Mouse (Mus musculus) brain, embryonic 14.5 days (tissue): ENCODE data around the gene Ifnar2. TPM values are rescaled to one million over a fixed set of nuclear protein-coding genes. Genes with fewer than 3 reads are reported as not detected.

Experiments
- DNase-seq: peaks from one replicate; pipeline ENCODE4 v3.0.0-alpha.2; 2011; ENCODE audit warnings: low read depth
- CTCF ChIP-seq: fragments of 200-500 bp; IDR thresholded peaks from 2 replicates; pipeline ENCODE4 v1.5.1; 2012; ENCODE audit warnings: inconsistent platforms, mild to moderate bottlenecking, moderate library complexity, borderline replicate concordance; ENCODE audit not compliant: insufficient read depth, insufficient read length; ENCODE audit errors: extremely low read depth
- POLR2A ChIP-seq: fragments of 200-500 bp; IDR thresholded peaks from 2 replicates; pipeline ENCODE4 v1.6.1; 2012; ENCODE audit warnings: mild to moderate bottlenecking, inconsistent platforms, borderline replicate concordance; ENCODE audit not compliant: poor library complexity, insufficient read depth, insufficient read length, severe bottlenecking; ENCODE audit errors: extremely low read depth
- polyA plus RNA-seq: library from polyadenylated mRNA; depleted of rRNA; stranded (reverse); fragments of >200 nt; gene quantifications from 2 replicates; pipeline ENCODE4 v1.2.3, GENCODE M21; 2012

Ifnar2 gene
- polyA plus RNA-seq, 1 experiment = 24.1 TPM

GRCm38 (mm10) chr16:91381606-91382005 lies 9.0 kb downstream of the Ifnar2 start:
- TF ChIP-seq CTCF (no peak), POLR2A (no peak)
- no peak for DNase-seq

GRCm38 (mm10) chr16:91382261-91382790 lies 9.7 kb downstream of the Ifnar2 start:
- no peak for TF ChIP-seq CTCF
- no peak for TF ChIP-seq POLR2A
- DNase-seq = no peak

- TF ChIP-seq POLR2A = no peak
- TF ChIP-seq CTCF = no peak
- no peak for DNase-seq
These were observed 11.6 kb downstream of the Ifnar2 start for GRCm38 (mm10) chr16:91384221-91384620.

GRCm38 (mm10) chr16:91385621-91386020 lies 13.0 kb downstream of the Ifnar2 start:
- DNase-seq = no peak
- TF ChIP-seq POLR2A = no peak
- no peak for TF ChIP-seq CTCF

- no peak for TF ChIP-seq CTCF
- no peak for DNase-seq
These were observed 14.0 kb downstream of the Ifnar2 start for GRCm38 (mm10) chr16:91386419-91387120.

- no peak for DNase-seq
- TF ChIP-seq CTCF = no peak
- no peak for TF ChIP-seq POLR2A
These were observed 14.5 kb downstream of the Ifnar2 start for GRCm38 (mm10) chr16:91387121-91387486.

GRCm38 (mm10) chr16:91390100-91390499 lies 17.5 kb downstream of the Ifnar2 start:
- TF ChIP-seq CTCF = peak; percentile 57; the same call in 1 of the 2 replicates
- no peak for TF ChIP-seq POLR2A
- peak; percentile 51 for DNase-seq

GRCm38 (mm10) chr16:91391421-91391820 lies 18.8 kb downstream of the Ifnar2 start, which contains the start of gene Gm21970:
Gene Gm21970 (plus strand): TSS chr16:91391721.
- TF ChIP-seq CTCF (no peak), POLR2A (no peak)
- no peak for DNase-seq

- TF ChIP-seq CTCF (no peak), POLR2A (no peak)
- no peak for DNase-seq
These were observed 22.3 kb downstream of the Ifnar2 start for GRCm38 (mm10) chr16:91394826-91395410.

GRCm38 (mm10) chr16:91395633-91396392 lies 23.2 kb downstream of the Ifnar2 start:
- no peak for TF ChIP-seq POLR2A
- TF ChIP-seq CTCF = no peak
- DNase-seq = no peak

GRCm38 (mm10) chr16:91396844-91397537 lies 24.4 kb downstream of the Ifnar2 start:
- TF ChIP-seq POLR2A = no peak
- no peak for TF ChIP-seq CTCF
- DNase-seq = no peak

GRCm38 (mm10) chr16:91398030-91398429 lies 25.4 kb downstream of the Ifnar2 start:
- TF ChIP-seq POLR2A (no peak), CTCF (no peak)
- no peak for DNase-seq
